Mouse (Mus musculus) retina, embryonic 14.5 days (tissue): ENCODE results near the gene Itpk1.

Source experiments
- DNase-seq: peaks from one replicate; pipeline ENCODE4 v3.0.0-alpha.2; 2015; ENCODE audit warnings: low spot score

Gene Itpk1

DNA sequence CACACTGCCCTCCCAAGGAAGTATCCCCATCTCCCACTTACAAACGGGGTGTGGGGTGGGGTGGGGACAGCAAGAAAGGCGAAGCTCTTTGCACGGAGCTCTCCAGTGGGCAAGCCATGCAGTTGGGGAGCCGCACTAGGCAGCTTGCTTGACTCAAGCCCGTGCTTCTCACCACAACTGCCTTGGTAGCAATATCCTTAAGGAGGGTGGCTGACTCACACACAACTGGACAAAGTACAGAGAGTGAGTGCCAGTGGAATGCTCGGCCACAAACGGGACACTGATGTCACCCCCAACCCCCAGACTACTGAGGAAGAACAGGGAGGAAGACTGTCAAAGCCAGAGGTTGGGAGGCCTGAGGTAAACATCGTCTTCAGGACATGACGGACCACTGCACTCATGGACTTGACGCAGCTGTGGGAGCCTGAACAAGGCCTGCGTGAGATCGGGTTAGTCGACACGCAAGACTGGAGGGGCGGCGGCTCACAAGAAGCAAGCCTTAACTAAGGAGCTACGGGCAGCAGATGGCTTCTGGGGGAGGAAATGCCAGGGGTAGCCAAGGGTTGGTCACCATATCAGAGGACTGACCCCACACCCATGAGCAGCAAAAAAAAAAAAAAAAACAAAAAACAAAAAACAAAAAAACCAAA lies 113.9 kb downstream of the Itpk1 start:
- no peak for DNase-seq

DNA sequence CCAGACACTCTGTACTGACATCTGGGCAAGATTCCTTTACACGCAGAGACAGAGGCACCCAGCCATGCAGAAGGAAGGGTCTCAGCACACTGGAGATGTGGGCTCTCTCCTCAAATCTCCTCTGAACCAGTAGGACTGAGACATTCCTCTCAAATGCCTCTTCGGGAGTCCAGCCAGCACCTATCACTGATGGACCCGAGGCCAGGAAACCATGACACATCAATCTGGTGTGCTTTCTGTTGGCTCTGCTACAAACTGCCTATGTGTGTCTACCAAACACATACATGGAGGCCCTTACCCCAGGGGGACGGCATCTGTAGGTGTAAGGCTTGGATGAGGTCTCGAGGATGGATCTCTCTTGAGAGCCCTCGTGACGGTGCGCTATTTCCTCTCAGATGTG lies 117.6 kb downstream of the Itpk1 start:
- no peak for DNase-seq

DNA sequence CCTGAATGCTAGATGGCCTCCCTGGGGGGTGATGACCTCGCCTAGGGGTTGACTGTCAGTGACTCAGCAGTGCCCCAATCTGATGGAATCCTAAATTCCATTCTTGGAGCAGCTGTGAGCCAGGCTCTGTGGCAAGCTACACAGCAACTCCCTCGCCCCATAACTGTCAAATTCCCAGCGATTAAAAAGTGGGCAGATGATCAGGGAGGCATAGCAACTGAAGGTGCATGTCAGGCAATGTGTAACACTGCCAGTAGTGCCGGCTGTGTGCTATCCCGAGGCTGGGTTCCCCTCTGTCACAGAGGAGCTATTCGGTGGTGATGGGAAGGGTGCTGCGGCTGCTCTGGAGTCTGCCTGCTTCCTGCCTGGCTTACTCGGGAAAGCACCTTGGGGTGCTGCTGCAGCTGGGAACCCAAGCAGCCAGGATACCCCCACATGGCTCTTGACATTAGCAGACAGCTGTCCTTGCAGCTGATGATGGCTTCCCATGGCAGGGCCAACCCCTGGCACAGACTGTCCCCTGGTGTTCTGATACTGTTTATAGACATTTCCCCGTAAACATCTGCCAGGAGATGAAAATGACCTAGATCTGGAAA lies 118.3 kb downstream of the Itpk1 start:
- no peak for DNase-seq

DNA sequence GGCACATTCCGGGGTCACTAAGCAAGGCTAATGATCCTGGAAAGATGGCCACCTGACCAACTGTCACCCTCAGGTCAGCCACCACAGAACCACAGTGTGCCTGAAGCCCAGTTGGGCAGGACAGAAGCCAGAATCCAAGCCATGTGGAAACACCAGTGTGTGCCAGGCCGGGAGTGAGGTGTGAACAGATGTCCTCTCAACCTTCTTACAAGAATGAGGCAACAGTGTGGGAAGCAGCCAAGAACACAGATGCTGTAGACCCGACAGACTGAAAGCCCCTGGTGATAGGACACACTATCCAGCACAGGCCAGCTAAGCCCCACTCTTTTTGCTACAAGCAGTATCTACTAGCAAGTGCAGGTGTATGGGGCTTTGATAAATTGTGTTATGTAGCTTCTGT lies 119.3 kb downstream of the Itpk1 start:
- no peak for DNase-seq

DNA sequence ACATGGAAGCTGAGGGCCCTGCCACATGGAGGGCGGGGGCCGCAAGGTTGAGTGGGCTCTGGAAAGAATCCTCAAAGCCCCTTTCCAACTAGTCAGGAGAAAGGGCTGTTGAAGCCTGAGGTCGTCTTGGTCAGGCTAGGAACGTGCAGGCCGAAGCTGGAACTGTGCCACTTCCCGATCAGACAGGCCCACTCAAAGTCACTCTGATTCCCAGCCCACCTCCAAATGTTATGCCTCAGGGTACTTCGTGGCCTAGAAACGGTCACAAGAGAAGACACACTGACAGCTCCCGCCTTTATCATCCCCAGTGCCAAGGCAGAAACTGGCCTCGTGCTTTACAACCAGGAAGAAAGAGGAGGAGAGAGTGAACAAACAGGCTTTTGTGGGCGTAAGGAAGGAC lies 122.3 kb downstream of the Itpk1 start:
- DNase-seq = no peak

DNA sequence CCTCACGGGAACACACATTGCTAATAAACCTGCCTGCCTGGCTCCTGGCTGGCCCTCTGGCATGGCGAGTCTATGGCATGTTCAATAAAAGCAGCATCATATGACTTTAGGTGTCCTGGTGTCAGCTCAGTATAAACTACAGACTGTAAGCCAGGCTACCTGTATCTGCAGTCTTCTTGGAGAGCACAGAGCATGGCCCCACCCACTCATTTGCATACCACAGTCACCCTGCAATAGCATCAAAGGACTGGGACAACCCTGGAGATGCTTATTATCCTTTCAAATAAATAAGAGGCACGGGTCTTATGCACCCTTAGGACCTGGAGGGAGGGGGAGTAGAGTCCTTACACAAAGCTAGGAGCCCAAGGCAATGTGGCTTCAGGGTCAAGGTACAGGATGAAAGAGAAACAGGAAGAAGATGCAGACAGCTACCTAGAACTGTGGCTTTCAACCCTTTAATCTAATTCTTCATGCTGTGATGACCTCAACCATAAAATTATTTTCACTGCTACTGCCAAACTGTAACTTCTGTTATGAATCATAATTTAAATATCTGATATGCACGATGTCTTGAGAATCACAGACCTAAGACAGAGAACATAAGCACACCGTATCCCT lies 123.0 kb downstream of the Itpk1 start:
- no peak for DNase-seq

DNA sequence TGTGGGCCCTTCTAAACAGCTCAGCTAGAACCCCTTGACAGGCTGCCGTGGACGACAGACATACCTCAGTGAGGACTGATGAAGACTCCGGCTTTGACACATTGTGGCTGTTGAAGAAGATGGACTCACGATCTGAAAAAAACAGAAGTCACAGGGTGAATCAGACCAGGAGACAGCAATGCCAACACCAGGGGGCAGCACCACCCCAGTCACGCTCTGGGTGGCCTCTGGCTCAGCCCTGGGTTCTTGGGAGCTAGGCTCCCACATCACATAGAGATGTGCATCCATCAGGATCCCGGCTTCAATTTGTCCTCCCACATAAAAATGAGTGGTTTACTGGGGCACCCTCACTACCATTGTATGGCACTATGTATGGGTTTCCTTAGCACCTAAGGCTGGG lies 125.7 kb downstream of the Itpk1 start:
- DNase-seq = peak; percentile 90

DNA sequence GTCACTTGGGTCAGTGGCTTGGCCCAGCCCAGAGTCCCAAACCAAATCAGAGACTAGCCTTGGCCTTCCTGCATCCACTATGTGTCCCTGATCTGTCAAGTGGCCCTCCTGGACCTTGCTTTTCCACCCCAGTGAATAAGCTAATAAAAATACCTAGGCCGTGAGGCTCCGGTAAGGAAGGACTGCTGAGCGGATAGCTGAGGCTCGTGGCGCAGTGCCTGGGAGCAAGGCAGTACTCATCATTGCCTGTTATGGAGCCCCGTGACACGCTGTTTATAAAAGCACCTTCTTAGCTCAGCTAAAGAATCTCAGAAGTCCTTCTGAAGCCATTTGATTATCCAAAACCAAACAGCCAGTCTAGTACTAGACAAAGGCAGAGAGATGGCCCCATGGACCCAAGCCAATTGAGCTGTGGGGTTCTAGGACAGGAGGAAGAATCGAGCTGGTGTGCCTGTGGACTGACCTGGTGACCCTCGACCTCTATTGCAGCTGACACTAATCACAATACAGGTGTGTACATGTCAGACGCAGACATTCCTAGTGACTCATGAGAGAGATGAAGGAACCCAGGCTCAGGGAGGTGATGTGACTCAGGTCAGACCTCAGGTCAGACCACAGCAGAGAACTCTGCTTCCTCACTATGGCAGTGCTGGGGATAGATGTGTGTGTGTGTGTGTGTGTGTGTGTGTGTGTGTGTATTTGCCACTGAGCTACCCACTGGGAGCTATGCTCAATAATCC lies 127.9 kb downstream of the Itpk1 start:
- no peak for DNase-seq

DNA sequence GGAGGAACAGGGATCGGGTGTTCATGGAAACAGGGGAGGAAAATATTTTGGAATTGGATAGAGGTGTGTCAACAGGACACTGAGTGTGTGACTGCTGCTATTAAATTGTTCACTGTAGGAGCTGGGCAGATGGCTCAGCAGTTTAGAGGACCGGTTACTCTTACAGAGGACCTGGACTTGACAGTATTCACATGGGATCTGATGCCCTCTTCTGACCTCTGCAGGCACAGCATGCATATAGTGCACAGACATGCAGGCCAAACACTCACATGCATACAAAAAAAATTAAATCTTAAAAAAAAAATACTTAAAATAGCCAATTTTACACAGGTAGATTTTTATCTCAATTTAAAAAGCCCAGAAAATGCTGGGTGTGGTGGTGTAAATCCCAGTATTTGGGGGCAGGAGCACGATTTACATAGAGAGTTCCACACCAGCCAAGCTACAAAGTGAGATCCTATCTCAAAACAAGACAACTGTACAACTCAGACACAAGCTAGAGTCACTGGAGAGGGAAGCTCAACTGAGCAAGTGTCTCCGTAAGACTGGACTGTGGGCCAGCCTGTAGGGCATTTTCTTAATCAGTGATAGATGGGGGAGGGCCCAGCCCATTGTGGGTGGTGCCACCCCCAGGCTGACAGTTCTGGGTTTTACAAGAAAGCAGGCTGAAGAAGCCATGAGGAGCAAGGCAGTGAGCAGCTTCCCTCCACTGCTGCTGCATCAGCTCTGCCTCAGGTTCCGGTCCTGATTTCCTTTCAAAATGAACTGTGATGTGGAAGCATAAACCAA lies 129.0 kb downstream of the Itpk1 start:
- peak; percentile 36 for DNase-seq

DNA sequence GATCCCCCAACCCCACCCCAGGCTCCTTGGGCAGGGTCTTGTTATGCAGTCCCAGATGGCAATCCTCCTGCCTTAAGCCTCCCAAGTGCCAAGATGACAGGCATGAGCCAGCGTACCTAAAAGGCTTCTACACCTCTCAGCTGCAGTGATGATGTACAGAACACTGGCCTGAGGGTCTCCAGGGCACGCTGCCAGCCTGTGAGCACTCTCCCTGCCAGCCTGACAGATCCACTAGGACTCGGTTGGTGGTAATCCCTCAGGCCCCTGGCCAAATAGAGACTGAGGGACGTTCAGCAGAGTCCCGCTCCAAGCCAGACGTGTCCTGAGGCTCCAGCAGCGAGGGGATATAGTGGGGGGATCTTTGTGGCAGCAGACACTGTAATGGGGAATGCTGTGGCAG lies 131.7 kb downstream of the Itpk1 start:
- DNase-seq = no peak

DNA sequence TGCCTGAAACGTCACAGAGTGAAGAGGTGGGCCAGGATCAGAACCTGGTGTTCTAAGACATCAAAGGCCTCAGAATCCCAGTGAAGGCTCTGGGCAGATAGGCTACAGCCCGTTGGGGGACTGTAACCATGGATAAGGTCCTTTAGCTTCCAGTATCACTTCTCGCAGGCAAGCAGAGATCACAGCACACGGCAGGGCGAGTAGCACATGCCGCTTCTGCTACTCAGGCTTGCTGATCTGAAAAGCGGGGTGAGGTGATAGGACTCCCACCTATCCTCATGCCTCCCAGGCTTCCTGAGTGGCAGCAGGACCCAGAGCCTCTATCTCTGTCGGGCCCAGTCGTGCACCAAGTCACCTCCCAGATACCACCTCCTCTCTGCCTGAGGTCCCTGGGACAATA lies 133.1 kb downstream of the Itpk1 start:
- DNase-seq = no peak

DNA sequence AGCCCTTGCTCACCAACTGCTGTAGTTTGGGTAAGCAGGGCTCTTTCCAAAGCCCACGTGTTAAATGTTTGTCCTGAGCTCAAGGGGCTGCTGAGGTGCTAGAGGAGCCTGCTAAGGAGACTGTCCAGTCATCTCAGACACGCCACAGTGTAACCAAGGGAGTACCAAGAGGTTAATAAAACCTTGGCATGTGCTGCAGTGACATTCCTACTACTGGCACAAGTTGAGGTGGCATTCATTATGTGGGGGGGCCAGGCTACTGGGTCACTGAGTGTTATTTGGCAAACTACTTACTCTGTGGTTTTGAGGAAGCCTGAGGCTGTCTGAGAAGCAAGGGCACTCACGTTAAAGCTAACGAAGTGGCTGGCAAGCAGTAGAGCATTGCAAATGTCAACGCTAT lies 134.0 kb downstream of the Itpk1 start:
- no peak for DNase-seq

DNA sequence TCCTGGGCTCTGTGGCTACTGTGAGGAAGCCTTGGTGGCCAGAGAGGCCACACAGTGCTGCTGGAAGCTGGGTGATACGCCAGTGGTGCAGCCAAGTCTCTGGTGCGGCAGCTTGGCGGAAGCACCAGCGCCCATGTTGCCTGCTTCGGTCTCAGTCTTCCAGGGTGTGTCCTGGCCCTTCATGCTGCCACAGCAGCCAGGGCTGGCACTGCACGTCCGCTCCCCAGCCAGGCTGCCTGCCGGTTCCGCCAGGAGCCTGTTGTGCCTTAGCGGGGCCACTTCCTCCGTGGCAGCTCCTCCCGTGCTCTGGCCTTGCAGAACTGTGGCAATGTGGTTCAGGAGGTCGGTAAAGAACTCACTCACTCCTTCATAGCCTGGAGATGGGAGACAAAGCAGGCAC lies 134.6 kb downstream of the Itpk1 start:
- no peak for DNase-seq

DNA sequence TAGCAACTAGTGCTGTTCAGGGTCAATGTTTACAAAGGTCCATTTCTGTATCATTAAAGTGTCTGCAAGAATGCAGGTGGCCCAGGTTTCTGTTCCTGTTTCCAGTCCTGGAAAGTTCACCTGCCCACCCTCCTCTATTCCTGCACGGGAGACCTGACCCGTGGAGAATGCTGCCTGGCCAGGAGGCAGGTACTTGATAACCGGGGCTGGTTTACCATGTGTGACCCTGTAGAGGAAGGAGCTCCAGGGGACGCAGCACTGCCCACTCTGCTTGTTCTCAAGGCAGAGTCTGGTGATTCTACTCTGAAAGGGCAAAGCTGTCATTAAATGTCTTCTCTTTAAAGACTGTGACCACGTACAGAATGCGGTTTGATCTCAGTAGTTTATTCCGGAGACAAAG lies 136.5 kb downstream of the Itpk1 start:
- no peak for DNase-seq

DNA sequence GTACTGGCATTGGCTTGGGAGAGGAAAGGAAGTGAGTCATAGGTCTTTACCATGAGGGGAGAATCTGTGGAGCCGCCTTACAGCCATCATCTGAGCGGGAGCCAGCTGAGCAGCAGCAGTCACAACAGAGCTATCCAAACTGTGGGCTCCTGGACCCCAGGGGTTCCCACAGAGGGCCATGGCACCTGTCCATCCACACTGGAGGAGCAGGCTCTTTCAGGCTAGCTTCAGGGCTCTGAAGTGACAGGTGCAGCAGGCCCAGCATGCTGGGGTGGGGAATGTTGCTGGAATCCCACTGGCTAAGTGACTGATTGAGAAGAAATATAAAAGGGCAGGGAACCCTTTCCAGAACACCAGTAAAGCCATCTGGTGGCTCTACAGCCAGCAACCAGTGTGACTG lies 137.8 kb downstream of the Itpk1 start:
- no peak for DNase-seq

DNA sequence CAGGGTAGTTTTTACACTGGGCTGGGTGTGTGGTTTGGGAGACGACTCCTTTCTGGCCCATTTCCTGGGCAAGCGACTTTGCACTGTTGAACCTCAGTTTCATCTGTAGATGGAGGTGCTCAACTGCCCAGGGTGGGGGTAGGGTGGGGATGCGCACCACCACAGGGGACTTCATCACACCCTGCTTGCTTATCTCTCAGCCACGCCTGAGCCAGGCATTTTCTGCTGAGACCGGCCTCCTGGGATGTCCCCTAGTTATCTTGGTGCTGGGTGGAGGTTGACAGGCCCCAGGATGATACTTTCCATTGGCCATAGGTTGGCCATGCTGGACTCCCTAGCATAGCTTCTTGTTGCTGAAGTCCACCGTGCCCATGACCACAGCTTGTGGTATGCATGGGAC lies 139.6 kb downstream of the Itpk1 start:
- no peak for DNase-seq

DNA sequence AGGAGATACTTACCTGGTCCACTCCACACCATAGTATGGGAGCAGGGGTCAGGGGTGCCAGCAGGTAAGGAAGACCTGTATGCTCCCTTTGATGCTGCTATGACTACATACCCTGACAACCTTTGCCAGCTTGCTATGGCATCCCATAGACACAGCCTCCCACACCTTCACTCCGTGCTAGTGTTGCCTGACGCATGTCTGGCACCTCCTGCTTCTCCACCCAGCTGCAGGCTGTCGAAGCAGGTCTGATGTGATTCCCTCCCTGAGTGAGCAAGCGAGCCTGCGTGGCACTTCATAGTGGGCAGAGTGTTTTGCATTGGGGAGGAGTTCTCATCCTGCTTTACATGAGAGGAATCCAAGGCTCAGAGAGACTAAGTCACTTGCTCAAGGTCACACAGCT lies 147.4 kb downstream of the Itpk1 start:
- DNase-seq = no peak

DNA sequence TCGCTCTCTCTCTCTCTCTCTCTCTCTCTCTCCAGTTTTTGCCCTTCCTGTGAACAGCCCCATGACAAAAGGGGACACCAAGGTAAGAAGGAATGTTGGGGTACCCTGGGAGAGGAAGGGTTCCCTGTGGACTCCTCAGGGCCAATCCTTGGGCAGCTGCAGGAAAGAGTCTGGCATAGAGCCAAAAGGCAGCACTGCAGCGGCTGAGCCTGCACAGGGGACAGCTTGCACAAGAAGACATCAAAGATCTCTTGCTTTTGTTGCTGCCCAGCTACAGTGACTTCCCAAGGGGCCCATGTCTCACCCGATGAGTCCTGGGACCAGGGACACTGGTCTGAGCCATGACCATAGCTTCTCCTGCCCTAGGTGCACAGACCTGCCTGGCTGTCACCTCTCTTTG lies 148.9 kb downstream of the Itpk1 start:
- no peak for DNase-seq

DNA sequence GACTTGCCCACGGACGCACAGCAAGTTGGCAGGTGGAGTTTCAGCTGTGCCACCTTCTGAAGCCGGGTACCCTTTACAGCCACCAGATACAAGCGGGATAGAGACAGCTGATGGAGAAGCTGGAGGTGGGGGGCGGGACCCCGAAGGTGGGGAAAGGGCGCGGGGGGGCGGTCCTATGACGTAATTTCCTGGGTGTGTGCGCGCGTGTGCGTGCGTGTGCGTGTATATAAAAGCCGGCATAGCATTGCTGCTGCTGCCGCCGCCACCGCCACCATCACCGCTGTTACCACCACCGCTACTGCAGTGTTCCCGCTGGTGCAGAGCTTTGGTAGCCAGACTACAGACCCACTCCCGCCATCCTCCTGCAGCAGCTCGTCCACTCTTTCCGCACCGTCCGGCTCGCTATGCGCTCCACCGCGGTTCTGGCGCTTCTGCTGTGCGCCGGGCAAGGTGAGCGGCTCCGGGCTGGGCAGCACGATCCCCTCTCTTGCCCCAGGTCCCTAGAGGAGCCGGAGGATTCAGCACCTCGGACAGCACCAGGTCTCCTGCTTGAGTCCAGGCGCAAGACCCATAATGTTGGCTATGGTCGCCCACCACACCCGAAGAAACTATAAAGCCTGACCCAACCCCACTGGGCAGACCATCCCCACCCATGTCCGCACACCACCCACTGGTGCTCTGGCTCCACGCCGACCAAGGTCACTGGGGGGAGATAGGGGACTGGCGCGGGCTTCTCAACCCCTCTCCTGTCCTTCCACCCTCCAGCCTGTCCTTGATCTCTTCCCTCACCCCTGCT lies 149.8 kb downstream of the Itpk1 start, which contains the start of gene Chga:
Gene Chga (plus strand): TSS at position 249 of the 796 bp plus-strand sequence.
- DNase-seq = peak; percentile 86

DNA sequence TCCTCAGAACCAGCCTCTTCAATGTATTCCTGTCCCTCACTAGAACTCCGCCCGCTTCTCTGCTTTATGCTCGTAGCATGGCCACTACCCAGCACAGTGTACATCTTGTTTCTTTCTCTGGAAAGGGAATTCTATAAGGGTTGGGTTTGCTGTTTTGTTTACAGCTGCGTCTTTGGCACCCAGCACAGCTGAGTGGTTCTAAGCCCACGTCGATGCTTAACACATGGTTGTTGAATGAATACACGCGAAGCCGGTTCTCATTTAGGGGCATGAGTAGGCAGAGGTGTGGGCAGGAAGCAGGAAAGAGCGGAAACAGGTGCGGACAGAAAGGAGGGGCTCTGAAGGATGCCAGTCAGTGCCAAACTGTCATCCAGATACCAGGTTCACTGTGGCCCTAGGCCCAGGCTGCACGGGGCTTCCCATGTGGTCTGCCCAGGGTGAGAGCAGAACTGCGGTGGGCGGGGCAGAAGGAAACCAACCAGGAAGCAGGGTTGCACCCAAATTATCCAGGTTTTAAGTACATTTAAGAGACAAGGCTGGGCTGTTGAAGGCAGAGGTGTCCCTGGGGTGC lies 150.9 kb downstream of the Itpk1 start:
- no peak for DNase-seq

DNA sequence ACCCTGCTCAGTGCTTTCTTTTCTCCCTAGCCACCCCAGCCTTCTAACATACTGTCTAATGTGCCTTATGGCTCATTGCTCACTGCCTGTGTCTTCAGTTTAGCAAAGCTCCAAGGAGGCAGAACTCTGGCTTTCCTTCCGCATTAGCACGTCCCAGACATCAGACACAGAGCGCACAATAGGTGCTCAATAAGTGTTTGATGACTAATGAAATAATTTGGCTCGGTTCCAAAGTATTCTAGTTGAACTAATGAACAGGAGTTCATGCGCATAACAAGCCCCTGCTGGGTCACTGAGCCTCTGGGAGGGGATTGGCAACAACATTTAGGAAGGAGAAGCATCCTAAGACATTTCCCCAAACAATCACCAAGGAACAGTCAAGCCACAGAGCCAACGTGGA lies 152.7 kb downstream of the Itpk1 start:
- DNase-seq = no peak
